Mouse (Mus musculus): ENCODE results near the gene 4933416C03Rik.
A peak's percentile ranks its signal among the peaks of the same experiment; 100 is the strongest.

4933416C03Rik gene

GRCm38 (mm10) chr10:116113867-116114474 lies at the start of gene 4933416C03Rik:
TSS of gene 4933416C03Rik (minus strand) at chr10:116113917.
- peak; percentile 14 to 62 for DNase-seq (ENCODE audit: low spot score in 2 of 2)

DNA sequence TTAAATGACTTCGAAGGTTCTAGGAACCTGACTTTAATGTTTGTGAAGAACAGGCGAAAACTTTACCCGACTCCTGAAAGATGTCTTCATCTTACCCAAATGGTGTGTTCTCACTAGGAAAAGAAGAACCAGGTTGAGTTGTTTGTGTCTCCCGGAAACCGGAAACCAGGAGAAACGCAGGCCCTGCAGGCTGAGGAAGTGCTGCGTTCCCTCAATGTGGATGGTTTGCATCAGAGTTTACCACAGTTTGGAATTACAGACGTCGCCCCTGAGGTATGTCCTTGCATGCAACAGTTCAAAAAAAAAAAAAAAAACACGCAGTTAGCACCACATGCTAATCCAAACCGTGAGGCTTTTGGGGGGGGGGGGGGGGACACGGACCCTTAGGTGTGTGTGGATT lies 48.6 kb upstream of the 4933416C03Rik start:
- no peak for DNase-seq (ENCODE audit: low spot score in 2 of 2)

DNA sequence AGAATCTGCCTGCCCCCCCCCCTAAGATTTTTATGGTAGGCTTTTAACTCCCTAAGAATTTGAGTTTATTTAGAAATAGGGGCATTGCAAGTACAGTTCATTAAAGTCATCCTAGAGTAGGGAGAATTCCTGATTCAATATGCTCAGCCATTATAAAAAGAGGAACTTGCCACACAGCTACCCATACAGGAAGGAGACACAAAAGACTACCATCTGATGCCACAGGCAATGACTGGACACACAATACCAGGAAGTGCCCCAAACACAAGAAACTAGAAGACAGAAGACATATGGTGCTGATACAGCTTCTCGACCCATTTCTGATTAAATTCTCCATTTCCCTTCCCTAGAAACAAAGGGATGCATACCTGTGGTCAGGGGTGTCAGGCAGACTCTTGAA lies 43.0 kb upstream of the 4933416C03Rik start:
- DNase-seq (ENCODE audit: low spot score in 2 of 2): no peak

DNA sequence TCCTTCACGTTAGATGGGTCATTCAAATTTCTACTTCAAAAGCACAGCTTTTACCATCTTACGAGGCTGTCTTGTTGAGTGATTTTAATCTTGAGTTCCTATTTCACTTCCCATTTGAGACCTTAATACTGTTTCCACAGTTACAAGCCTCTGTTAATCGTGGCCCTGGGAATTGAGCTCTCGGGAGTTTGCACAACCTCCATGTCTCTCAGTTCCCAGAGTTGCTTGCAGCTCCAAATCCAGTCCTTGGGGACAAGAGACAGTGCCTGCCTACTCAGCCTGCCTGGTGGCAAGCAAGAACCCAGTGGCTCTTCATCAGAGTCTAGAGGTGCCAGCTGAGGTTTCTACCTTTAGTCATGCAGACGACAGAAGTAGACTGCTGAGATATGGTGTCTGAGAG lies 41.0 kb upstream of the 4933416C03Rik start:
- no peak for DNase-seq (ENCODE audit: low spot score in 2 of 2)

DNA sequence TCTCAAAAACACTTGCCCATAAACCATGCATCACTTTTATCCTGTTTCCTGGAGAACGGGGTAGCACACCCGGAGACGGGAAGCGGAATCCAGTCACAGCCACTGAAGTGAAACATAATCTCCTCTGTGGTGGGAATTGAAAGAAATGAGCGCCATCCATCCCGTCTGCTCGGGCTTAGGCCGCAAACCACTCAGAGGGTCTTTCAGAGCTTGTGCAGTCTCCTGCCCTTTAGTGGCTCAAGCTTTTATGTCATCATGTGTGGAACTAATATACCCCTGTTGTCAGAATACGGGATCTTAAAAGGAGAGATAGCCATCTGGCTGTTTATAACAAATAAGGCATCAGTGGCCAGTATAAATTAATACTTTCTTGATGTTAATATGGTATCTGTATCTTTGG lies 32.4 kb upstream of the 4933416C03Rik start:
- no peak for DNase-seq (ENCODE audit: low spot score in 2 of 2)

DNA sequence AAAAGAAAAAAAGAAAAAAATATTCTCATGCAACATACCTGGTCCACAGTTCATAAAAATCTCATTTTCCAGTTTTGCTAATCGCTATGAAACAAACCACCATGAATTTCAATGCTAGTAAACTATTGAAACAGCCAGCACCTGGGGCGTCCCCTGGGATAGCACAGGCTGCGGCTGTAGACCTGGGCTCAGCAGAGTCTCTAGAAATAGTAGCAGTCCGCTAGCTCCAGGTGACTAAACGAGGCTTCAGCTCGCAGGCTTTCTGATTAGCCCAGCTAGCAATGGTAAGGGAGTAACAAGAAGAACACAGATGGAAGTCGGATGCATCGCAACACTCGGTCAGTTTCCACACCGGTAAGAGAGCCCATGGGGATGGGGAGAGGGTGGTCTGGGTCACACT lies 30.0 kb upstream of the 4933416C03Rik start:
- DNase-seq (ENCODE audit: low spot score in 2 of 2): no peak

DNA sequence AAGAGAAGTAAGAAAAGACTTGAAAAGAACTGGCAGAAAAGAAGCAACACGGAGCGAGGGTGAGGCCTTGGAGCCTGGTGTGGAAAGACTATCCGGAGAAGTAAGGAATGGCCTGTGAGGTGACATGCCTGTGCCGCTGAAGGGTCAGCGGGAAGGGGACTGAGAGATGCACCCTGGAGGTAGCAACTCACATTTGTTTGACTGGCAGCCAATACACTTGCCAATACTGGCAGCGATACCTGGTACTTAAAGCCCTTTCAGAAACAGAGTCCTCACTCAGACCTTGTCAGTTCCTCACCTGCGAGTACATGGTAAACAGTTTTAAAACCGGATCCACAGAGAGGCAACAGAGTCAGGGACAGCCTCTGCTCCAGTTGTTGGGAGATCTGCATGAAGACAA lies 26.5 kb upstream of the 4933416C03Rik start:
- DNase-seq (ENCODE audit: low spot score in 2 of 2): no peak

DNA sequence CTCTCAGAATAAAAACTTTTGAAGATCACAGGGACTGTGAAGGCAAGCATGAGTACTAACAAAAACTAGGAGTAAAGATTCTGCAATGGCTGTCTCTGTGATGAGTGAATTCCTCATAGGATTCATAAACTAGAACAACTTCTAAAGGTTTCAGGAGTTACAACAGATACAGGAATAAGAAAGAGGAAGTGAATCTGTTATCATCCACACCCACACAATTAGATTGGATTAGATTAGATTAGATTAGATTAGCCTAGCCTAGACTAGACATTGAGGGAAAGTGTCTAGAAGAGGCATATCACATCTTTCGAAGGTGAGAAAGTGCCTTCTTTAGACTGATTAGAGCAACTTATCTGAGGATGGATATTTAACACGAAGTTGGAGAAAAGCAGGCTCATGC lies 21.5 kb upstream of the 4933416C03Rik start:
- DNase-seq (ENCODE audit: low spot score in 2 of 2): no peak

GRCm38 (mm10) chr10:116132233-116132632 lies 18.5 kb upstream of the 4933416C03Rik start:
- no peak for DNase-seq (ENCODE audit: low spot score in 2 of 2)

DNA sequence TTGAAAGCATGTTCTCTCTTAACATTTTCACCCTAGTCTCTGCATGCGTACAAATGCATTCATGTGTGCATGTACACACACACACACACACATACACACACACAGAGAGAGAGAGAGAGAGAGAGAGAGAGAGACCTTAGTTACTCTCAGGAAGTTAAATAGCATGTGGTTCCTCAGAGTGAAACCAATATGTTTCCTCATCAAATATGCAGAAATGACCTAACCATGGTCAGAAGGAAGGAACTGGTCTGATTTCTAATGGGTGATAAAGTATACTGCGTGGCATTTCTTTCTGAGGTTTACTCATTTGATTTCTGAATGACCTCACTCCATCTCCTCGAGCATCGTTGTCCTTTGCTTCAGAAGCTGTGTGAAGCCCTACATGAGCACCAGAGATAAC lies 17.5 kb upstream of the 4933416C03Rik start:
- no peak for DNase-seq (ENCODE audit: low spot score in 2 of 2)

GRCm38 (mm10) chr10:116130401-116130800 lies 16.7 kb upstream of the 4933416C03Rik start:
- DNase-seq (ENCODE audit: low spot score in 2 of 2): no peak

DNA sequence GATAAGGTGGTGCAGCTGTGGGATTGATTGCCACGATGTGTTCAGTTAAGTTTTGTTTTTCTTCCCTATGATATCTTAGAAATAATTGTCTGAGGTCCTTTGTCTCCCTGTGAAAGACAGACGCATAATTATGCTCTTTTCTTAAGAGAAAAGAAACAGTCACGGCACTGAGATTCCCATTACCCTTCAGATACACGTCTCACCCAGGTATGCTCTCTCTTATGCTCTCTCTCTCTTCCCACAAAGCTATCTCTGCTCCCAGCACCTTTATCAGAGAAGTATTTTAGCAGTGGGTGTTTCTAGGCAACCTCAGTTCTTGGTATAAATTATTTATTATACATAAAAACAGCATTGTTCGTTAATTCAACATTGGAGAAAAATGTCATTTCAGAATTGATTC lies 11.6 kb upstream of the 4933416C03Rik start:
- no peak for DNase-seq (ENCODE audit: low spot score in 2 of 2)

DNA sequence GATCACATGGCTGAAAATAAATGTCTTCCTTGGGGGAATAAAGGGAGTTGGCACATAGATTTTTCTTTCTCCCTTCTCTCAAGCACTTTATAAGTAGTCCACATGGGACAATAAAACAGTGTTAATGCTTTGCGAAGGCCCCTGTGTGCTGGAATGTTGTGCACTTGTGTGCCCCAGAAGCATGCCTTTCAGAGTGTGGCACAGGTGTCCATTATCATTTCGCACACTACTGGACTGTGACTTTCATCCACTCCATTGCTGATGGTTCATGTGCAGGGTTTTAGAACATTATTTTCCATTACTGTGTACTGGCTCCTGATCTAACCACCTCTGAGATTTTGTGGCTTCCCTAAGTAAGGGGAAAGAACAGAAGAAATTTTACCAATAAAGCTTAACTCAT lies 10.1 kb upstream of the 4933416C03Rik start:
- no peak for DNase-seq (ENCODE audit: low spot score in 2 of 2)

DNA sequence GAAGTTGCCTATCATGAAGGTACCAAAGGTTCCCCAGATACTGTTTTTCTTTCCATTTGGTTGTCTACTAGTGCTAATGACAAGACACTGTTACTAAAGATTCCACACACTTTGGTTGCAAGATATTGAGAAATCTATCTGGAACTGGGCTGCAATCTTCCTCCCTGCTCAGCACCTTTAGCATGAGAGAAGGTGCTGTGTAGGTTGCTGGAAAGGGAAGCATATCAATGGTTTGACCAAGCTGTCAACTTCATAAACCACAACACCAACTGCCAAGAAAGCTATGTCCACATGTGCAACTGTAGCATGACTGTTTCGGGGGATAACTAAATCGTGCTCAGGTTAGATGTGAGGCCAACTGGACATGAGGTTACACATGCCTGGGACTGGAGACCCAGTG lies 7.7 kb upstream of the 4933416C03Rik start:
- no peak for DNase-seq (ENCODE audit: low spot score in 2 of 2)

DNA sequence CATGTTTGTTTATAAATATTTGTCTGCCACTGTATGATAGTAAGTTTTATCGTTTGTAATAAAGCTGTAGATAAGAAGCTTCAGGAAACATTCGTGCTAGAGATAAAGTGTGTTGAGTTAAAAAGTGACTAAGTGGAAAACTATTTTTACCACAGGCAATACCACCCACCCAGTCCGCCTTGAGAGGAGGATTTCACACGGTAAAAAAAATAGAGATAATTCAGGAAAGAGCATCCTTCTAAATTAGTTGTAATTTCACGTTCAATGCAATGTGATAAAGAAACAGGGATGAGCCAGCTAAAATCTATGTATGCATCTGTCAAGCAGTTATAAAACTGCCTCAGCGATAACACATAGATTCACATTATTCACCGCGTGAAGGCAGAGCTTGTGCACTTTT lies 3.3 kb upstream of the 4933416C03Rik start:
- DNase-seq (ENCODE audit: low spot score in 2 of 2): no peak

- DNase-seq (ENCODE audit: low spot score in 2 of 2): no peak
Observed at GRCm38 (mm10) chr10:116115881-116116677, 2.4 kb upstream of the 4933416C03Rik start.

DNA sequence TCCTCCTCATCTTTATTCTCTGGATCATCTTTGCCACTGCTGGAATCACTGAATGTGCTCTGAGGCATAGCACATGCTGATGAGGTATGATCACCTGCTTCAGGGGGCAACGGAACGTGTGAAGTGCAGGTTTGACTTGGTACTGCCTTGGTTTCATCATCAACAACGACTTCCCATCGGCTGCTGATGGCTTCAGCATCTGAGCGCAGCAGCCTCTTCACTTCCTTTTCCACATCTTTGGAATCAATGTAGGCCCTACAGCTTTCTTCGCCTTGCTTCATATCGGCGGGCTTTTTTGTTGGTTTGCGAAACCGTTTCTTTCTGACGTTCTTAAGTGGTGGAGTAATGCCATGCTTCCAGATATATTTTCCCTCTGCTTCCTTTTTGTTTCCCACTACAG lies 849 bp downstream of the 4933416C03Rik start:
- DNase-seq (ENCODE audit: low spot score in 2 of 2): no peak

- no peak for DNase-seq (ENCODE audit: low spot score in 2 of 2)
Observed at GRCm38 (mm10) chr10:116108730-116109129, 5.0 kb downstream of the 4933416C03Rik start.

DNA sequence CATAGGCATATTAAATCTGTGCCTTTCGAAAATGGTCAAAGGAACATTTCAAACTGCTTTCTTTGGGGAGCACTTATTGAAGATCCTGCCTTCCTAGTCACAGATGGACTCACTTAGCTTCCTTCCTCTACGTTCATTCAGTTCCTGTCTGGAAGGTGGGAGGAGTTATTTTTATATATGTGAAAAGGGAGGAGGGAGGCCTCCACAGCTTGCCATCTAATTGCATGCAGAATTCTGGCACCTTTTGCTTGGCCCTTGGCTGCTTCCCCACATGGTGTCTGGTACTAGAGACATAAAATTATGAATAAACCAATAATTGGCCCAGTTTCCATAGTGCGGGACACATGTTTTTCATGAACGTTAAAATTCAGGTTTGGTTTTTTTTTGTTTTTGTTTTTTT lies 5.5 kb downstream of the 4933416C03Rik start:
- no peak for DNase-seq (ENCODE audit: low spot score in 2 of 2)

GRCm38 (mm10) chr10:116098470-116098869 lies 15.2 kb downstream of the 4933416C03Rik start:
- DNase-seq (ENCODE audit: low spot score in 2 of 2): no peak

DNA sequence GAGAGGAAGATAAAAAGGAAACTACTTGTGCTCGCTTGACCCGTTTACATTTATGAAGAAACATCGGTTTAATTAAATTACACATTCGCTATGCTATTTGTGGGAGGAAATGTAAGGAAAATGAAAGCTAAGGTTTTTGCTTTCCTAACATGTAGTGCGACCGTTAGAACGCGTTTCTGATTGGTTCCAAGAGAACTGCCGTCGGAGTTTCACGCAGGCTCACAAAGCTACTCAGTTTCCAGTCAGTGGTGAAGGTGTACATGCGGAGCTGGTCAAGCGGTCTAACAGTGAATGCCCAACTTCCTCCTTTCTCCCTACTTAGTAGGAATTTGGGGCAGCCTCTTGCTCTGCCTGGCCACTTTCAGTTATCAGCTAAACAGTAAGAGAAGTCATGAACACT lies 17.3 kb downstream of the 4933416C03Rik start:
- no peak for DNase-seq (ENCODE audit: low spot score in 2 of 2)

GRCm38 (mm10) chr10:116083965-116084364 lies 29.8 kb downstream of the 4933416C03Rik start:
- DNase-seq (ENCODE audit: low spot score in 2 of 2): no peak

GRCm38 (mm10) chr10:116080841-116081240 lies 32.9 kb downstream of the 4933416C03Rik start:
- DNase-seq (ENCODE audit: low spot score in 2 of 2): no peak

Data from spleen, postnatal 4 days (tissue).